Mouse (Mus musculus): ENCODE measurements around the gene Casc4. TPM values are rescaled to one million over a fixed set of nuclear protein-coding genes. Genes with fewer than 3 reads are reported as not detected.

The Casc4 gene
- polyA plus RNA-seq (2014; fragmentation: Nextera tagmentation; extraction: Ambion mirVana) = 22.4 and 24.1 TPM in 2 replicates

DNA sequence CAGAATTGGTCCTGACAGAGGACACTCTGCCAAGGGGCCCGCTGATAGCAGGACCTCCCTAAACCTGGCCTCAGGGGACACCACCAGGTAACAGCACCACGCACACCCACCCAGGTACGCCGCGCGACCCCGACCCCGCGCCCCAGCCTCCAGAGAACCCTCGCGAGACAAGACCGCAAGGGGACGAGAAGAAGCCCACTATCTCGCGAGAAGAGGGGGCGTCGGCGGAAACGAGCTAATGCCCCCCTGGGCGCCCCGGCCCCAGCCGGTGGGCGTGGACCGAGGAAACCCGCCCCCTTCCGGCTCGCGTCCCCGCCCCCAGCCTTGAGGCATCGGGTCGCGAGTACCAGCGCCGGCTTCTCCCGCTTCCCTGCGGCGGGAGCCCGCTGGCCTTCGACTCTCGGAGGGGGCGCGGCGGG is at the start of gene Casc4:
Gene Casc4 (plus strand): TSS at position 339 of the 419 bp plus-strand sequence.
- peak within 1 kb of the TSS; percentile 87 for H3K9ac ChIP-seq
- no peaks in the 10 kb centered on the region for H3K9me3 ChIP-seq (ENCODE audit: low read depth, low read length)
- peak within 1 kb of the TSS; percentile 84 for H3K4me3 ChIP-seq (ENCODE audit: low read depth, low read length)
- no peak for TF ChIP-seq CTCF (IDR thresholded peaks at IDR 0.05; ENCODE audit: low read depth)
- peak; percentile 98 for DNase-seq
- H3K4me2 ChIP-seq = peak within 1 kb of the TSS; percentile 89
- under 1% methylated on average over 32 of the region's 43 CpGs for WGBS
- H3K27me3 ChIP-seq (ENCODE audit: insufficient read depth, low read length) = no peaks in the 10 kb centered on the region
- peak; percentile 96 for ATAC-seq (ENCODE audit: insufficient read depth)
- peak within 1 kb of the TSS; percentile 75 for H3K27ac ChIP-seq (ENCODE audit: low read depth)
- H3K4me1 ChIP-seq (ENCODE audit: insufficient read depth) = 0 out of 2 replicates have a peak, but pooled peaks cover 6% of the 10 kb centered on the region
- H3K36me3 ChIP-seq (ENCODE audit: insufficient read depth) = no peaks in the 10 kb centered on the region

DNA sequence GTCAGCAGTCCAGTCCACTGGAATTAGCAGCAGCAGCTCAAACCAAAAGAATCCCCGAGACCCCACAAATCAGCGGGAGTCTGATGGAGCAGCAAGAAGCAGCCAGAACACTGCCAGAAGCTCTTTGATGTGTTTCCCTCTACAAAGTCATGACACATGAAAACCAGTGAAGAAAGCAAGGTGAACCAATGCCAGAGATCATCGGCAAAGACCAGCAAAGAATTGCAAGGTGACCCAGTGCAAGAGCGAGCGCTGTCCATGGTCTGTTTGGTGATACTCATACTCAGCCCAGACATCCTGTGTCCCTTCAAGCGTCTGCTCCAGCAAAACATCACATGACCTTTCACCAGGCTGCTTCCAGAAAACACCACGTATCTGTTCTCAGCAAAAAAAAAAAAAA is 45.0 kb upstream of the Casc4 start:
- H3K4me2 ChIP-seq = no peak overlapping the region
- H3K9ac ChIP-seq = no peak overlapping the region
- no peaks in the 10 kb centered on the region for H3K4me1 ChIP-seq (ENCODE audit: insufficient read depth)
- WGBS = 84% methylated on average over 7 of the region's 7 CpGs
- no peak for DNase-seq
- no peaks in the 10 kb centered on the region for H3K27me3 ChIP-seq (ENCODE audit: insufficient read depth, low read length)
- no peak overlapping the region for H3K4me3 ChIP-seq (ENCODE audit: low read depth, low read length)
- ATAC-seq (ENCODE audit: insufficient read depth) = no peak
- no peaks in the 10 kb centered on the region for H3K9me3 ChIP-seq (ENCODE audit: low read depth, low read length)
- no peak for TF ChIP-seq CTCF (IDR thresholded peaks at IDR 0.05; ENCODE audit: low read depth)
- H3K27ac ChIP-seq (ENCODE audit: low read depth) = no peak overlapping the region
- no peaks in the 10 kb centered on the region for H3K36me3 ChIP-seq (ENCODE audit: insufficient read depth)

DNA sequence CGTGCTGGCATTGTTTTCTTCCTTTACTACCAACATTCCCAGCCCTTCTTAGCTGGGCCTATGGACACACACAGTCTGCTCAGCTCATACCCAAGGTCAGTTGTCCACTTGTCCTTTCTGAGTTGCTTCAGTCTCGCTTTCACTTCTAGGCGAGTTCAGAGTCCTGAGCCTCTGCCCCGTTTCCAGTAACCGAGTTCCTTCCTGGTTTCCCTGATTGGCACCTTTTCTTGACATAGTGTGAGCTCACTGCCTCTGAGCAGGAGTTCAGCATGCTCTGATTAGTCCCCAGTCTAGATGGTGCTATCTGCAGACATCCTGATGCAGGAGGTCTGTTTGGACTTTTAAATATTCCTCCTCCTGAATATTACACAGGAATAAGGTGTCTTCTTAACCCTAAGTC is 42.1 kb upstream of the Casc4 start:
- Histone ChIP-seq H3K27ac (ENCODE audit: low read depth) (no peak overlapping the region), H3K4me2 (no peak overlapping the region), H3K27me3 (ENCODE audit: insufficient read depth, low read length) (no peaks in the 10 kb centered on the region), H3K4me1 (ENCODE audit: insufficient read depth) (no peaks in the 10 kb centered on the region), H3K36me3 (ENCODE audit: insufficient read depth) (no peaks in the 10 kb centered on the region), H3K4me3 (ENCODE audit: low read depth, low read length) (no peak overlapping the region), H3K9ac (no peak overlapping the region), H3K9me3 (ENCODE audit: low read depth, low read length) (no peaks in the 10 kb centered on the region)
- no peak for TF ChIP-seq CTCF (IDR thresholded peaks at IDR 0.05; ENCODE audit: low read depth)
- DNase-seq = no peak
- ATAC-seq (ENCODE audit: insufficient read depth) = no peak
- 64% methylated on average over 5 of the region's 5 CpGs for WGBS

DNA sequence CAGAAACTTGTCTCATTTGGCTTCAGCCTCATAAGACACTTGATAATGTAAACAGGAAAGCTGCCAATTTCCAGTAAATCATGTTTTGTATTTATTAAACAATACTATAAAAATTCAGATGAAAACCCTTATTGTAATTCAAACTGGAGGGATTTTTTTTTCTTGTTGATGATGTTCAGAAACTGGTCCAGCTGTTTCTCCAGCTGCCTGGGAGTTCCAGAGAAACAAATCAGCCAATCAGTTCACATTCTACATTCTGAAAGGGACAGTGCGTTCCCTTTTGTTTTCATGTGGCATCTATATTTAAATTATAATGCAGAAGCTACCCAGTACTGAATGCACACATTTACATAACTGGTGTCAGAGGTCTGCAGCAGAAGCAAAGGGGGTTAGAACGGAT is 40.6 kb upstream of the Casc4 start:
- H3K36me3 ChIP-seq (ENCODE audit: insufficient read depth) = no peaks in the 10 kb centered on the region
- H3K4me1 ChIP-seq (ENCODE audit: insufficient read depth) = no peaks in the 10 kb centered on the region
- no peak overlapping the region for H3K4me3 ChIP-seq (ENCODE audit: low read depth, low read length)
- no peaks in the 10 kb centered on the region for H3K9me3 ChIP-seq (ENCODE audit: low read depth, low read length)
- H3K27ac ChIP-seq (ENCODE audit: low read depth) = no peak overlapping the region
- TF ChIP-seq CTCF (IDR thresholded peaks at IDR 0.05; ENCODE audit: low read depth) = no peak
- DNase-seq (peak; percentile 75), ATAC-seq (ENCODE audit: insufficient read depth) (peak; percentile 31; the same call in 1 of the 2 replicates)
- H3K4me2 ChIP-seq = no peak overlapping the region
- H3K27me3 ChIP-seq (ENCODE audit: insufficient read depth, low read length) = no peaks in the 10 kb centered on the region
- 50% methylated on average over 2 of the region's 2 CpGs for WGBS
- H3K9ac ChIP-seq = no peak overlapping the region

DNA sequence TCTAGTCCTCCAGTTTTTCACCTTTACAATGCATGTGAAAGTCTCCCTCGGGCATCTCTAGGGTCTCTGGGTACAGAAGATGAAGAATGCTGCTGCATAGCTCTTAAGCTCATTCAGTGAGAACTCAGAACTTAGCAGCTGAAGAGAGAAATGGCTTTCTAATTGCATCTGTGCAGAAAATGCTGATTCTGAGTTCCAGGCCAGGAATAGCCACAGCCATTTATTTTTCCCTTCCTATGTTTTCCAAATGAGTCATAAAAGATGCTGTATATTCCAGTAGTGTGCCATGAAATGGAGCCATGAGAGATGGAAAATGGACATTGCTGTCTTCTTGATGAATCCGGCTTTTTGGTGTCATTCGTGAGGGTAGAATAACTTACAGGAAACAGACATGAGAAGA is 38.4 kb upstream of the Casc4 start:
- no peaks in the 10 kb centered on the region for H3K27me3 ChIP-seq (ENCODE audit: insufficient read depth, low read length)
- 78% methylated on average over 3 of the region's 3 CpGs for WGBS
- no peaks in the 10 kb centered on the region for H3K4me1 ChIP-seq (ENCODE audit: insufficient read depth)
- ATAC-seq (ENCODE audit: insufficient read depth) = no peak
- H3K27ac ChIP-seq (ENCODE audit: low read depth) = no peak overlapping the region
- H3K36me3 ChIP-seq (ENCODE audit: insufficient read depth) = no peaks in the 10 kb centered on the region
- no peak for DNase-seq
- H3K9ac ChIP-seq = no peak overlapping the region
- no peak overlapping the region for H3K4me2 ChIP-seq
- H3K9me3 ChIP-seq (ENCODE audit: low read depth, low read length) = no peaks in the 10 kb centered on the region
- TF ChIP-seq CTCF (IDR thresholded peaks at IDR 0.05; ENCODE audit: low read depth) = no peak
- H3K4me3 ChIP-seq (ENCODE audit: low read depth, low read length) = no peak overlapping the region

DNA sequence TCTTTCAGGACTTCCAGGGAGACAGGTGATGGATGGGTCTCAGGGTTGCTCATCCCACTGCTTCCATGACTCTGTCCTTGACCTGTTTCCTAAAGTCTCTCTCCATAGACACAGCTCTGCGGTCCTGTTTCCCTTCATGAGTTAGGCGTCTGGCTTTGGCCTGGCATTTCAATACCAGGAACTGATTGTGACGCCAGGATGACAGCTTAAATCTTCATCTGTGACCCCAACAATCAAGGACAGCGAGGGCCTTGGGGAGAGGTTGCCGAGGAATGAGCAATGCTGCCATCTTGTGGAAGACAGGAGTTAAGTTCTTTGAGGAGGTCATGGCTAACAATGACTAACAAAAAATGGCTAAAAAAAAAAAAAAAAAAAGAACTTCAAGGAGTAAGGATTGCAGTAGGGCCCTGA is 34.3 kb upstream of the Casc4 start:
- H3K9ac ChIP-seq = no peak overlapping the region
- H3K4me3 ChIP-seq (ENCODE audit: low read depth, low read length) = no peak overlapping the region
- no peaks in the 10 kb centered on the region for H3K36me3 ChIP-seq (ENCODE audit: insufficient read depth)
- TF ChIP-seq CTCF (IDR thresholded peaks at IDR 0.05; ENCODE audit: low read depth) = peak; percentile 81
- DNase-seq (peak; percentile 81), ATAC-seq (ENCODE audit: insufficient read depth) (0 out of 2 replicates have a peak, but pooled peaks have one; percentile 28)
- 3% methylated on average over 5 of the region's 5 CpGs for WGBS
- no peak overlapping the region for H3K4me2 ChIP-seq
- H3K27ac ChIP-seq (ENCODE audit: low read depth) = no peak overlapping the region
- no peaks in the 10 kb centered on the region for H3K9me3 ChIP-seq (ENCODE audit: low read depth, low read length)
- H3K27me3 ChIP-seq (ENCODE audit: insufficient read depth, low read length) = no peaks in the 10 kb centered on the region
- no peaks in the 10 kb centered on the region for H3K4me1 ChIP-seq (ENCODE audit: insufficient read depth)

DNA sequence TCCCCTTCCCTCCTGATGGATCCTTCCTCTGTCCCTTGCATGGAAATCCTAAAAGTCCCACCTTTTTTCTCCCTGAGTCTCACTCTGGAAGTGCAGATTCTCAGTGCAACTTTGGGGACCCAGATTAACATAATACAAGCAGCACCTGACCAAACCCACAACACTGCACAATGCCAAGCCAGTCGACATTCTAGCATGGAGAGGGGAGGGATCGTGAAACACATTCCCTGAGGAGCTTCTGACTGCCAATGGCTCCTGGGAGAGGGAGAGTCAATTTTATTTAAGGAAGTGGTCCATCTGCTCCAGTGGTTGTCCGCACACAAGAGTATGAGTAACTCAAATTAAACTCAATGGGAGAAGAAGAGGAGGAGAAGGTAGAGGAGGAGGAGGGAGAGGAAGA is 31.8 kb upstream of the Casc4 start:
- TF ChIP-seq CTCF (IDR thresholded peaks at IDR 0.05; ENCODE audit: low read depth) = no peak
- no peaks in the 10 kb centered on the region for H3K9me3 ChIP-seq (ENCODE audit: low read depth, low read length)
- no peak overlapping the region for H3K9ac ChIP-seq
- no peaks in the 10 kb centered on the region for H3K27me3 ChIP-seq (ENCODE audit: insufficient read depth, low read length)
- H3K4me3 ChIP-seq (ENCODE audit: low read depth, low read length) = no peak overlapping the region
- no peaks in the 10 kb centered on the region for H3K4me1 ChIP-seq (ENCODE audit: insufficient read depth)
- WGBS = 35% methylated on average over 3 of the region's 3 CpGs
- no peaks in the 10 kb centered on the region for H3K36me3 ChIP-seq (ENCODE audit: insufficient read depth)
- no peak for ATAC-seq (ENCODE audit: insufficient read depth)
- no peak overlapping the region for H3K27ac ChIP-seq (ENCODE audit: low read depth)
- no peak overlapping the region for H3K4me2 ChIP-seq
- no peak for DNase-seq

DNA sequence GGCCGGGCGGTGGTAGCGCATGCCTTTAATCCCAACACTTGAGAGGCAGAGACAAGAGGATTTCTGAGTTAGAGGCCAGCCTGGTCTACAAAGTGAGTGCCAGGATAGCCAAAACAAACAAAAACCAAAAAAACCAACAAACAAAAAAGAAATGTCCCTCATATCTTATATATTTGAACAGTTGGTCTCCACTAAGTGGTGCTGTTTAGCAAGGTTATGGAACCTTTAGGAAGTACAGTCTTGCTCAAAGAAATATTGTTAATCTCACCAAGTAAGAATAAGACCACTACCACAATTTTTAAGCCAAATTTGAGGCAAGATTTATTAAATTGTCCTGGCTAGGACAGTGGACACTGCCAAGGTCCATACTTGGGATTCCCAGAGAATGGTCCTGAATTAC is 25.3 kb upstream of the Casc4 start:
- 87% methylated on average over 3 of the region's 3 CpGs for WGBS
- 0 out of 2 replicates have a peak, but pooled peaks have one; percentile 12 for TF ChIP-seq CTCF (IDR thresholded peaks at IDR 0.05; ENCODE audit: low read depth)
- no peak overlapping the region for H3K27ac ChIP-seq (ENCODE audit: low read depth)

More for the DNA sequence above, 25.3 kb upstream of the Casc4 start:
- Histone ChIP-seq H3K27me3 (ENCODE audit: insufficient read depth, low read length) (no peaks in the 10 kb centered on the region), H3K4me1 (ENCODE audit: insufficient read depth) (no peaks in the 10 kb centered on the region), H3K36me3 (ENCODE audit: insufficient read depth) (no peaks in the 10 kb centered on the region), H3K9ac (no peak overlapping the region), H3K4me2 (no peak overlapping the region), H3K4me3 (ENCODE audit: low read depth, low read length) (no peak overlapping the region), H3K9me3 (ENCODE audit: low read depth, low read length) (no peaks in the 10 kb centered on the region)
- DNase-seq (peak; percentile 35), ATAC-seq (ENCODE audit: insufficient read depth) (no peak)
